ENCODE assay signal across 9 mouse cellular contexts in genomic region chr2:173583455-173583854, GRCm38 (mm10). TPM values are rescaled to one million over a fixed set of nuclear protein-coding genes. Genes with fewer than 3 reads are reported as not detected.
DNase-seq lines count a peak whose midpoint lies in the region; TF ChIP-seq lines count a peak whose summit lies in the region.
"Had no signal": no experiment of that assay in that cellular context is flagged by ENCODE, and none has a peak within 500 bp of the region (broad histone marks: within the 10 kb centered on the region; RNA-seq: fewer than 3 reads in every experiment).

No protein-coding gene starts in this region.

- DNase-seq in adrenal gland, postnatal 36 days, result peak; percentile 25 to 27
- no peak for DNase-seq in adrenal gland, adult 2 months
- peak; percentile 39 to 42 for DNase-seq in layer of hippocampus, postnatal 10 days (ENCODE audit: low spot score in 2 of 2)
- no peak for DNase-seq in layer of hippocampus, adult 8-10 months (ENCODE audit: low spot score in 2 of 2)
- no peak for DNase-seq in lung, adult 2 months
- peak; percentile 69 for DNase-seq in thymus, postnatal 4 days
- no peak for DNase-seq in layer of hippocampus, adult 9-10 months (ENCODE audit: low spot score)

- H3K27ac ChIP-seq in bone marrow macrophage, adult 2 months (ENCODE audit: insufficient read depth, low read depth, low read length), result no peak overlapping the region

- H3K4me1 ChIP-seq in bone marrow macrophage, adult 2 months (ENCODE audit: control insufficient read depth, insufficient read depth, low read length), result no peaks in the 10 kb centered on the region
- H3K4me1 ChIP-seq in lung, adult 2 months (ENCODE audit: control insufficient read depth, insufficient read depth, low read length), result no peaks in the 10 kb centered on the region

- H3K4me3 ChIP-seq in bone marrow macrophage, adult 2 months (ENCODE audit: insufficient read depth, low read length), result no peak overlapping the region
- H3K4me3 ChIP-seq in lung, adult 2 months (replicated peaks; ENCODE audit: extremely low read depth, low read depth, low read length), result no peak overlapping the region

- WGBS in lung, adult 2 months, result 51% methylated on average over 5 of the region's 5 CpGs

- peak; percentile 91 for TF ChIP-seq CTCF in bone marrow macrophage, adult 2 months (IDR thresholded peaks at IDR 0.05; ENCODE audit: low read depth, low read length)
- 0 out of 2 replicates have a peak, but pooled peaks have one; percentile 32 for TF ChIP-seq CTCF in lung, adult 2 months (IDR thresholded peaks at IDR 0.05; ENCODE audit: insufficient read depth, low read length)

- TF ChIP-seq POLR2A in bone marrow macrophage, adult 2 months (IDR thresholded peaks at IDR 0.05; ENCODE audit: borderline replicate concordance, low read depth, low read length), result no peak
- no peak for TF ChIP-seq POLR2A in lung, adult 2 months (IDR thresholded peaks at IDR 0.05; ENCODE audit: borderline replicate concordance, extremely low read depth, low read depth, low read length)

RNA-seq across cellular contexts. Expression of gene Ankrd60, which starts 5.3 kb away (rescaled TPM):
- total RNA-seq in adrenal gland, postnatal 36 days (2021), result not detected
- not detected for total RNA-seq in adrenal gland, adult 2 months (2021)
- polyA plus RNA-seq in adrenal gland, adult 2 months (2012; rRNA removed), result not detected in 2 replicates
- not detected for total RNA-seq in layer of hippocampus, postnatal 10 days (2021)
- not detected for total RNA-seq in layer of hippocampus, adult 8-10 months (2022)
- polyA plus RNA-seq in bone marrow macrophage, adult 2 months (2012; ENCODE audit: insufficient read depth, insufficient read length, missing spikeins), result not detected in 2 replicates
- not detected in 2 replicates for polyA plus RNA-seq in lung, adult 2 months (2012; rRNA removed)
- polyA plus RNA-seq: frontal cortex, adult 2 months had no signal

Comparison
In these comparisons a context has a peak if more than half of its experiments do, and no peak if none do; other contexts are left out.
1. DNase-seq: peak in adrenal gland, postnatal 36 days (2 of 2), layer of hippocampus, postnatal 10 days (2 of 2) and thymus, postnatal 4 days (single experiment); none in adrenal gland, adult 2 months (single experiment), layer of hippocampus, adult 8-10 months (0 of 2), lung, adult 2 months (single experiment) and layer of hippocampus, adult 9-10 months (single experiment).